Mouse (Mus musculus) heart, embryonic 12.5 days (tissue): ENCODE measurements at regions not wholly inside any gene's neighbourhood (a gene's known extent, or its start where the extent isn't known, plus 50 kb on each side); places are given as distances from the start of the nearest gene placed in this dataset.
A peak's percentile ranks its signal among the peaks of the same experiment; 100 is the strongest.

Source experiments
- ATAC-seq: fragments of 200-750 bp; cut with Nextera tagmentation; 2 replicates; pipeline ENCODE4 v1.8.0; 2017; ENCODE audit warnings: moderate TSS enrichment, moderate library complexity; ENCODE audit not compliant: insufficient number of reproducible peaks, low FRiP score
- H3K27ac ChIP-seq: fragments of 300-500 bp; sonication (generic); 2 replicates; pipeline ENCODE4 v1.5.1; 2016; ENCODE audit warnings: mild to moderate bottlenecking, moderate library complexity; ENCODE audit not compliant: poor library complexity, severe bottlenecking
- H3K27me3 ChIP-seq: fragments of 300-500 bp; sonication (generic); replicated peaks from 2 replicates; pipeline ENCODE4 v1.6.1; 2016; ENCODE audit warnings: mild to moderate bottlenecking, moderate library complexity
- H3K36me3 ChIP-seq: fragments of 300-500 bp; sonication (generic); 2 replicates; pipeline ENCODE4 v1.6.1; 2016; ENCODE audit warnings: mild to moderate bottlenecking, moderate library complexity
- H3K4me1 ChIP-seq: fragments of 300-500 bp; sonication (generic); replicated peaks from 2 replicates; pipeline ENCODE4 v1.6.1; 2016; ENCODE audit warnings: mild to moderate bottlenecking
- H3K4me2 ChIP-seq: fragments of 300-500 bp; sonication (generic); 2 replicates; pipeline ENCODE4 v1.6.1; 2016; ENCODE audit warnings: mild to moderate bottlenecking, moderate library complexity
- H3K4me3 ChIP-seq: fragments of 300-500 bp; sonication (generic); 2 replicates; pipeline ENCODE4 v1.5.1; 2016; ENCODE audit warnings: mild to moderate bottlenecking
- H3K9ac ChIP-seq: fragments of 300-500 bp; sonication (generic); 2 replicates; pipeline ENCODE4 v1.6.1; 2016; ENCODE audit warnings: mild to moderate bottlenecking, moderate library complexity
- H3K9me3 ChIP-seq: fragments of 300-500 bp; sonication (generic); replicated peaks from 2 replicates; pipeline ENCODE4 v1.6.1; 2016; ENCODE audit warnings: mild to moderate bottlenecking, moderate library complexity
- WGBS: fragments of 180-500 bp; shearing (Covaris S2); methylation state at CpG from one replicate; pipeline ENCODE4 v1.1.7; 2016; 5-methylcytosine and 5-hydroxymethylcytosine counted together

- Histone ChIP-seq H3K27me3 (no peaks in the 10 kb centered on the region), H3K4me3 (no peak overlapping the region), H3K36me3 (no peaks in the 10 kb centered on the region), H3K27ac (no peak overlapping the region), H3K4me1 (no peaks in the 10 kb centered on the region; the same call in 1 of the 2 replicates), H3K9ac (no peak overlapping the region), H3K9me3 (no peaks in the 10 kb centered on the region), H3K4me2 (no peak overlapping the region)
- no peak for ATAC-seq
- 34% methylated on average over 6 of the region's 6 CpGs for WGBS
These were observed 137.9 kb downstream of the Barhl2 start for GRCm38 (mm10) chr5:106320039-106320438.

GRCm38 (mm10) chr5:106318246-106318645 lies 139.7 kb downstream of the Barhl2 start:
- Histone ChIP-seq H3K4me3 (no peak overlapping the region), H3K9ac (no peak overlapping the region), H3K4me1 (no peaks in the 10 kb centered on the region; the same call in 1 of the 2 replicates), H3K4me2 (no peak overlapping the region), H3K27ac (no peak overlapping the region), H3K27me3 (no peaks in the 10 kb centered on the region), H3K9me3 (no peaks in the 10 kb centered on the region), H3K36me3 (no peaks in the 10 kb centered on the region)
- ATAC-seq: no peak
- WGBS: 60% methylated on average over 6 of the region's 6 CpGs

- no peak for ATAC-seq
- WGBS: 75% methylated on average over 6 of the region's 6 CpGs
These were observed 144.1 kb downstream of the Barhl2 start for GRCm38 (mm10) chr5:106313874-106314273.

GRCm38 (mm10) chr5:106301372-106301771 lies 156.6 kb downstream of the Barhl2 start:
- no peak overlapping the region for H3K27ac ChIP-seq
- ATAC-seq: no peak
- H3K4me3 ChIP-seq: no peak overlapping the region
- 44% methylated on average over 4 of the region's 4 CpGs for WGBS
- H3K27me3 ChIP-seq: no peaks in the 10 kb centered on the region
- no peaks in the 10 kb centered on the region for H3K9me3 ChIP-seq
- H3K36me3 ChIP-seq: no peaks in the 10 kb centered on the region
- H3K4me1 ChIP-seq: no peaks in the 10 kb centered on the region
- H3K4me2 ChIP-seq: no peak overlapping the region
- no peak overlapping the region for H3K9ac ChIP-seq

More at GRCm38 (mm10) chr5:106313874-106314273, 144.1 kb downstream of the Barhl2 start:
- Histone ChIP-seq H3K4me3 (no peak overlapping the region), H3K4me2 (no peak overlapping the region), H3K36me3 (no peaks in the 10 kb centered on the region), H3K9me3 (no peaks in the 10 kb centered on the region), H3K27ac (no peak overlapping the region), H3K4me1 (no peaks in the 10 kb centered on the region), H3K27me3 (no peaks in the 10 kb centered on the region), H3K9ac (no peak overlapping the region)

GRCm38 (mm10) chr5:106296721-106297120 lies 161.2 kb downstream of the Barhl2 start:
- Histone ChIP-seq H3K36me3 (no peaks in the 10 kb centered on the region), H3K4me3 (no peak overlapping the region), H3K4me1 (0 out of 2 replicates have a peak, but pooled peaks cover 6% of the 10 kb centered on the region), H3K27me3 (no peaks in the 10 kb centered on the region), H3K4me2 (no peak overlapping the region), H3K9ac (no peak overlapping the region), H3K27ac (no peak overlapping the region), H3K9me3 (no peaks in the 10 kb centered on the region)
- no peak for ATAC-seq
- WGBS: 32% methylated on average over 6 of the region's 6 CpGs

GRCm38 (mm10) chr5:106295993-106296392 lies 162.0 kb downstream of the Barhl2 start:
- Histone ChIP-seq H3K4me2 (no peak overlapping the region), H3K27me3 (no peaks in the 10 kb centered on the region), H3K4me1 (0 out of 2 replicates have a peak, but pooled peaks cover 6% of the 10 kb centered on the region), H3K4me3 (no peak overlapping the region), H3K27ac (no peak overlapping the region), H3K36me3 (no peaks in the 10 kb centered on the region), H3K9ac (no peak overlapping the region), H3K9me3 (no peaks in the 10 kb centered on the region)
- ATAC-seq: no peak
- WGBS: 69% methylated on average over 2 of the region's 2 CpGs

GRCm38 (mm10) chr5:106295538-106295937 lies 162.4 kb downstream of the Barhl2 start:
- H3K27ac ChIP-seq: no peak overlapping the region
- H3K4me3 ChIP-seq: no peak overlapping the region
- no peaks in the 10 kb centered on the region for H3K9me3 ChIP-seq
- H3K4me2 ChIP-seq: no peak overlapping the region
- 25% methylated on average over 3 of the region's 3 CpGs for WGBS
- ATAC-seq: no peak
- H3K27me3 ChIP-seq: no peaks in the 10 kb centered on the region
- no peak overlapping the region for H3K9ac ChIP-seq
- 0 out of 2 replicates have a peak, but pooled peaks cover 6% of the 10 kb centered on the region for H3K4me1 ChIP-seq
- no peaks in the 10 kb centered on the region for H3K36me3 ChIP-seq

GRCm38 (mm10) chr5:106292387-106293229 lies 165.4 kb downstream of the Barhl2 start:
- ATAC-seq: no peak
- 64% methylated on average over 16 of the region's 16 CpGs for WGBS

GRCm38 (mm10) chr5:106285152-106285551 lies 172.8 kb downstream of the Barhl2 start:
- no peaks in the 10 kb centered on the region for H3K9me3 ChIP-seq
- H3K36me3 ChIP-seq: no peaks in the 10 kb centered on the region
- 2% methylated on average over 4 of the region's 4 CpGs for WGBS
- no peaks in the 10 kb centered on the region for H3K27me3 ChIP-seq
- no peak overlapping the region for H3K27ac ChIP-seq
- peak overlapping the region; percentile 56 for H3K4me2 ChIP-seq
- no peak overlapping the region for H3K9ac ChIP-seq
- H3K4me1 ChIP-seq: peaks cover 7% of the 10 kb centered on the region
- no peak for ATAC-seq
- H3K4me3 ChIP-seq: 0 out of 2 replicates have a peak overlapping the region, but pooled peaks have one; percentile 11

More at GRCm38 (mm10) chr5:106292387-106293229, 165.4 kb downstream of the Barhl2 start:
- H3K4me1 ChIP-seq: 0 out of 2 replicates have a peak, but pooled peaks cover 6% of the 10 kb centered on the region
- H3K27me3 ChIP-seq: no peaks in the 10 kb centered on the region
- H3K36me3 ChIP-seq: no peaks in the 10 kb centered on the region
- H3K4me2 ChIP-seq: no peak overlapping the region
- H3K4me3 ChIP-seq: no peak overlapping the region
- no peak overlapping the region for H3K9ac ChIP-seq
- no peaks in the 10 kb centered on the region for H3K9me3 ChIP-seq
- H3K27ac ChIP-seq: no peak overlapping the region

- H3K9ac ChIP-seq: no peak overlapping the region
- H3K27me3 ChIP-seq: no peaks in the 10 kb centered on the region
- H3K4me3 ChIP-seq: peak overlapping the region; percentile 11; the same call in 1 of the 2 replicates
- H3K4me1 ChIP-seq: peaks cover 7% of the 10 kb centered on the region
- peaks cover 2% of the 10 kb centered on the region; the same call in 1 of the 2 replicates for H3K9me3 ChIP-seq
- H3K27ac ChIP-seq: no peak overlapping the region
- peak overlapping the region; percentile 56 for H3K4me2 ChIP-seq
- no peak for ATAC-seq
- H3K36me3 ChIP-seq: no peaks in the 10 kb centered on the region
- WGBS: 11% methylated on average over 9 of the region's 9 CpGs
These were observed 173.2 kb downstream of the Barhl2 start for GRCm38 (mm10) chr5:106284731-106285130.

GRCm38 (mm10) chr5:106282646-106283045 lies 175.3 kb downstream of the Barhl2 start:
- 80% methylated on average over 9 of the region's 9 CpGs for WGBS
- ATAC-seq: no peak

More at GRCm38 (mm10) chr5:106282646-106283045, 175.3 kb downstream of the Barhl2 start:
- no peak overlapping the region for H3K27ac ChIP-seq
- H3K9me3 ChIP-seq: peaks cover 3% of the 10 kb centered on the region; the same call in 1 of the 2 replicates
- no peak overlapping the region for H3K9ac ChIP-seq
- H3K36me3 ChIP-seq: no peaks in the 10 kb centered on the region
- H3K27me3 ChIP-seq: no peaks in the 10 kb centered on the region
- H3K4me1 ChIP-seq: peaks cover 7% of the 10 kb centered on the region
- H3K4me2 ChIP-seq: no peak overlapping the region
- H3K4me3 ChIP-seq: no peak overlapping the region
